Mouse (Mus musculus): Measurements from ENCODE around the gene Rere.
A peak's percentile ranks its signal among the peaks of the same experiment; 100 is the strongest.

DNA sequence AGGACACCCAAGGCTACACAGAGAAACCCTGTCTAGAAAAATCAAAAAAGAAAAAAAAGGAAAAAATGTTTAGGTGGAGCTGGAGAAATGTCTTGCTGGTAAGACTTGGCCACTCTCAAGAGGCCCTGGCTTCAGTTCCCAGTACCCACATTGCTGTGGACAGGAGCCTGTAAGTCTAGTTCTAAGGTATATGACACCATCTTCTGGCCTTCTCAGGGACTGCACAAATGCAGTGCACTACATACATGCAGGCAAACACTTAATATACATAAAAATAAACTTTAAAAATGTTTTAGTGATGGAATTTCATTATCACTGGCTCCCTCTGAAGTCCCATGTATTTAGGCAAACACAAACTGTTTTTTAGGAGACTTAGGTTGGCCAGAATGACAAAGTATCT lies 274.3 kb downstream of the Rere start:
- no peak for TF ChIP-seq BHLHE40 (IDR thresholded peaks at IDR 0.05; ENCODE audit: borderline replicate concordance, low read depth, low read length)
- no peak for TF ChIP-seq POLR2AphosphoS2 (IDR thresholded peaks at IDR 0.05; ENCODE audit: low read length)
- no peak for TF ChIP-seq EP300 (IDR thresholded peaks at IDR 0.05; ENCODE audit: low read depth in 1 of 2, low read length in 2 of 2)
- TF ChIP-seq CTCF (IDR thresholded peaks at IDR 0.05 in 2 of 3, conservative IDR thresholded peaks at IDR 0.05 in 1 of 3; ENCODE audit: control insufficient read depth in 1 of 3, insufficient read depth in 1 of 3, low read depth in 2 of 3, low read length in 3 of 3, poor library complexity in 1 of 3, severe bottlenecking in 1 of 3), result peak in 1 of 3 experiments; percentile 53; a peak in 3 of 6 replicates
- peak; percentile 69 for TF ChIP-seq RAD21 (IDR thresholded peaks at IDR 0.05; ENCODE audit: low read depth, low read length)
- no peak for TF ChIP-seq POLR2A (IDR thresholded peaks at IDR 0.05; ENCODE audit: control insufficient read depth in 1 of 2, insufficient read depth in 1 of 2, low read depth in 1 of 2, low read length in 2 of 2, poor library complexity in 1 of 2)
- TF ChIP-seq ZNF384 (IDR thresholded peaks at IDR 0.05; ENCODE audit: low read depth, low read length), result no peak
- no peak for TF ChIP-seq TAL1 (IDR thresholded peaks at IDR 0.05; ENCODE audit: low read length)
- TF ChIP-seq KAT2A (conservative IDR thresholded peaks at IDR 0.05; ENCODE audit: low read depth, low read length), result no peak
- no peak for TF ChIP-seq NELFE (IDR thresholded peaks at IDR 0.05; ENCODE audit: low read depth, low read length)

Data from MEL (cell line).